Mouse (Mus musculus) adrenal gland, postnatal 4 days (tissue): Measurements from ENCODE around the gene Shh. TPM values are rescaled to one million over a fixed set of nuclear protein-coding genes. Genes with fewer than 3 reads are reported as not detected.
A peak's percentile ranks its signal among the peaks of the same experiment; 100 is the strongest.

Source experiments
- DNase-seq, 2 experiments: peaks; one replicate each; pipeline ENCODE4 v3.0.0; 2021 to 2022; ENCODE audit warnings: low spot score in 2 of 2, mixed read lengths in 2 of 2
- total RNA-seq, 2 experiments: library from RNA; stranded (reverse); gene quantifications; 2 replicates each; pipeline ENCODE4 v1.2.3; 2021

Shh gene
- total RNA-seq, 2 experiments from 2014 or later: 27.8 to 36.5 TPM

DNA sequence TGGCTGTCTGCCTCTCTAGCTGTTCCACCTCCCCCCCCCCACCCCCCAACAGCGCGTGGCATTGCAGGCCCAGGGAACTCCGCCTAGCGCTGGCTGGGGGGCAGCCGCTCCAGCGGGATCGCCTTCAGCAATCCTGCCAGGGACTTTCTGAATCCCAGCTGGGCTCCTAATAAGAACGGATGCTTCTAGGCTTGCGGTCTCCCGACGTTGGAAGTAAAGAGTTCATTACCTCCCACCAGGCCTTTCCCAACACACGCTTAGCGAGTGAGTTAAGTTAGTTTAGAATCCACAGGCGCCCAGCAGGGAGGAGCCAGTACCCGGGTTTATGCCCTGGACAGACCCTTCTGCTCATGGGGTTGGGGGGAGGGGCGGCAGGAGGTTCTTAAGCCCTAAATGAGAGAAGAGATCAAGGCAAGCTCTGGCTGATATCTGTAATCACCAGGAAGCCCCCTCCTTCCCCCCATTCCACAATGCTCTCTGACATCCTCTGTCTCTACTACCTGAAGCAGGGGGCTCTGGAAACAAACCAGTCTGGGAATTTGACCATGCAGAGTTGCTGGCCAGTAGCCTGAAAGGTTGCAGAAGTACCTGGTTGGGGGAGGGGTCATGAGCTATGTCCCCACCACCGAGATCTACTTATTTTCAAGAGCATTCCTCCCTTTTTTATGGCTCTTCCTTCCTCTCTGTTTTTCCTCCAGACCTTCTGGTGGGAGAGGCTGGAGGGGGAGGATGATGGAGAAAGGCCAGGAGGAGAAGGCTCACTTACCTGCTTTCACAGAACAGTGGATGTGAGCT is 6.3 kb downstream of the Shh start:
- DNase-seq: no peak

DNA sequence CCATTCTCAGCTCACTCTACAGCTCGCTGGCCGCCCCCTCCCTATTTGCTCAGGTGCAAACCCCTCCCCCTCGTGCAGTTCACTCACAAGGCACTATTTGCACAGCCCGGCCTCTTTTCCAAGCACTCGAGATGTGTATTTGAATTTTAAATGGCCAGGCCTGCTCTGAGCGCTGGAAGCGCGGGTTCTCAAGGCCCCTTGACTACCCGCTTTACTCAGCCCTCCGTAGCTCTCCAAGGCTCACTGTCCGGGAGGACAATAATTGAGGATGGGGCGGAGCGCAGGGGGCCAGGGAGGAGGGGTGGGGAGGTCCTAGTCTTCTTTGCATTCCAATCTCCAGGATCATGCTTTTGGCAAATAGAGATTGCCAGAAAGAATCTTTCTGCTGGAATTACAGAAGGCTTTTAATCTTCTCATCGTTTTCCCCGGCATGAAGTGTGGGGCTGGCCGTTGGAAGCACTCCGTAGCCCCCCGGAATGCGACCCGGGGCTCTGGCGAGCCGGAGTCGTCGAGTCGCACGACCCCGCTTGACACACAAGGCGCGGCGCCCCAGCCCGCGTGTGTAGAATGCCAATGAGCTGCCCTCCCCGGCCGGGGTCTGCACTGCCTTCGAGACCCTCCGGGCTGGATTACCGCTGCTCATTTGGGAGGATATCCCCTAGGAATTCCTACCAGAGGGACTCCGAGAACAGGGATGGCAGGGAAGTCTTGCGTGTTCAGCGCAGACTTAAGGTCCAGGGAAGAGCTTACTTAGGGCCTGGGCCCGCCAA is 7.4 kb downstream of the Shh start:
- DNase-seq: no peak

DNA sequence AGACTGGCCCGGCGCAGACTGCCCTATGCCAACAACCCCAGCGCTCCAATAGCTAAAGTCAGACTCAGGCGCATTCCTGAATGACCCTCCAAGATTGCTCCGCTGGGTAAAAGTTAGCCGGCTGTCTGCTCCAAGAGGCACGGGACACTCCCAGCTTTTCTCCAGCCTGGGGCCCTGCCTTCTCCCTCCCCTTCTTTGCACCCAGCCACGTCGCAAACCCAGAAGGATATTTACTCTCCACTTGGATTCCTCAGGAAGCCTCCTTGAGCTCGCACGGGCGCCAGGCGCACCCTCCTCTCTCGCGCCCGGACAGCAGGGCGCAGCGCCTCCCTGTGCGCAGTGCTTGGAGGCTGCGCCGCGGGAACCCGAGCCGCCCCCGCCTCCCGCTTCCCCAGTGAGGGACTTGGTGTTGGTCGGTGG is 8.2 kb downstream of the Shh start:
- no peak for DNase-seq

DNA sequence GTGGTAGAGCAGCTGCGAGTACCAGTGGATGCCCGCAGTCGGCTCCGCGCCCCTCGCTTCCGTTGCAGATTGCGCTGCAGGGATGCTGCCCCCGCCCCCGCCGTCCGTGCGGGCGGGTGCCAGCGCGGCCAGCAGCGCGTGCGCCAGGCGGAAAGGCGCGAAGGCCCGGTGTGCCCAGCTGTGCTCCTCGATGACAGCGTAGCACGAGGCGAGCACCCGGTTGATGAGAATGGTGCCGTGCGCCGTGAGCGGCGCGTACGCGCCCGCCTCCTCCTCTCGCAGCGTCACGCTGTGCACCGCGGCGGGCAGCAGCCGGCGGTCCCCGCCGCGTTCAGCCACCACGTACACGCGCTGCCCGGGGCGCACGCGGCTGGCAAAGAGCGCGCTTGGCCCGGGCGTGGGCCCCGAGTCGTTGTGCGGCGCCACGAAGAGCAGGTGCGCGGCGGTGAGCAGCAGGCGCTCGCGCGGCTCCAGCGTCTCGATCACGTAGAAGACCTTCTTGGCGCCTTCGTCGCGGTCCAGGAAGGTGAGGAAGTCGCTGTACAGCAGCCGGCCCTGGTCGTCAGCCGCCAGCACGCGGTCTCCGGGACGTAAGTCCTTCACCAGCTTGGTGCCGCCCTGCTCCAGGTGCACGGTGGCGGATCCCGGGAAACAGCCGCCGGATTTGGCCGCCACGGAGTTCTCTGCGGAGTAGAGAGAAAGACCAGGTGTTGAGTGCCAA is 9.0 kb downstream of the Shh start:
- DNase-seq: no peak

DNA sequence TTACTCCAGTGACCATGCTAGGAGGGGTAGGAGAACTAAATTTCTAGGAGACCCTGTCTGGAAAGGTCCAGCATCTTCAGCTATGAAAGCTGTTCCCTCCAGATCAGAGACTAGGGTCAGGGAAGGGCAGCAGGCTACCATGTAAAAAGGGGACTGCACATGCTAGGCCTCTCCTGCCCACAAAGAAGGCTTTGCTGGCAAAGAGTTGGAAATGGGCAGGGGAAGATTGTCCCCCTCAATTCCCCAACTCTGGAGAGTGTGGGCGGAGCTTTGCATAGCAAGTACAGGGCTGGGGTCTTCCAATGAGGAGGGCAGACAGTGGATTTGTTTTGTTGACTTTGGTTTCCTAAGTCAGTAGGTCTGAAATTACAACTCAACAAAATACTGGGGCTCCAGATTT is 10.7 kb downstream of the Shh start:
- peak in 1 of 2 experiments; percentile 2 for DNase-seq

DNA sequence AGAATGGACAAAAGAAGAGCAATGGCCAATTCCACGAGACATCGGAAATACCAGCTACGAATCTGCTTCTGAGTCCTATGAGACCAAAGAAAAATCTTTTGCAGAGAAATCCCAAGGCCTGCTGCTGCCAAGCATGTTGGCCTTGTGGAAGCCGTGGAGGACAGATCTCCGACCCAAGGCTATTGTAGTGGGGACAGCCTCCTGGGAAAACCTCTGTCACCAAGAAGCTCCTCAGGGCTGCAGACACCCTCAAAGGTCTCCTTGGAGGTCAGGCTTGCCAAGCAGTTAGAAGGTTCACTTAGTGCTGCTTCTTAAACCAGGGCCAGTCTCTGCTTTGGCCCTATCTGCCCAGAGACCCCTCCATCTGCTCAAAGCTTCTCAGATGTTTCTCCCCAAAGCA is 11.3 kb downstream of the Shh start:
- no peak for DNase-seq

DNA sequence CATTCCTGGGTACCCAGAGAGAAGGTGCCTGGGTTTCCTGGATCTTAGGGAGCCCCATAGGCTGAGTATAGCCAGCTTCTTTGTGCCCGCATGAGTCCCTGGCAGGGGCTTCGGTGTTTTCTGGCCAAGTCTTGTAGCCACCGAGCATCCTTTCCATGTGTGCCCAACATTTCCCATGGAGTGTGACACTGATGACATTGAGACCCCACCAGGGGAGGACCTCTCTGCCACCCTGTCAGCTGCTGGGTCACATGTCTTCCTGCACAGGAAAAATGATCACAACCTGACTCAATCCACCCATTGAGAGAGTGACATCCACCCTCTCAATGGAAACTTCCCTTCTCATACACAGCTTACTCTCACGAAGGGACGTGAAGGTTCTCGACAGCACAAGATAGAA is 12.5 kb downstream of the Shh start:
- DNase-seq: no peak

DNA sequence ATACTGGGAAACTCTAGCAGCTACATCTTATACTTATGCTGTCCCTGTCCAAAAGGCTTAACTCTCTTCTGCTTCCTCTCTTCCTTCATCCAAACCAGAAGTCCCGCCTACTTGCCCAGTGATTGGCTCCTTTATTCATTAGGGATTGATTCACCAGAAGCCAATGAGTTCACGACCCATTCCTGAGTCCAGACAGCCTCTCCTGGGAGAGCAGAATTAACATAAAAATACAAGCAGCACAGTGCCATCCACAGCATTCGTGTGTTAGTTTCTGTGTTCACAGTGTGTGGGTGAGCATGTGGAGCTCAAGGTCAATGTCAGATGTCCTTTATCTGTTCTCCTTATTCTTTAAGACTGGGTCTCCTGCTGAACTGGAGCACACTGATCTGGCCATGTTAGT is 13.5 kb downstream of the Shh start:
- no peak for DNase-seq

DNA sequence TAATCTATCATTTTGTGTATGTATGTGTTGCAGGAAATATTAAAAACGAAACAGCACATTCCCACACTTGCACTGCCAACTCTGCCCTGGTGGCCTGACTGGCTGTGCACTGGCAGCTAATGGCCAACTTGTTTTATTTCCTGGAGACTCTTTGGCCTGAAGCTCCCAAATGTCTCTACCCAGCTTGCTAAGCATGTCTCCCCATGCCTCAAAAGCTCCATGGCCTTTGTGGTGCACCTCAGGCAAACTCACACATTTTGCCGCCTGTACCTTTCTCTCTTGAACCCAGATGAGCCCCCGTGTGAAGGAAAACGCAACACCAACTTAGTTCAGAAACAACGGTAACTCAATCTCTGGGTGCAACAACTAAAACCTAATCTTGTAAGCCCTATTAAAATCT is 14.0 kb downstream of the Shh start:
- DNase-seq: no peak

DNA sequence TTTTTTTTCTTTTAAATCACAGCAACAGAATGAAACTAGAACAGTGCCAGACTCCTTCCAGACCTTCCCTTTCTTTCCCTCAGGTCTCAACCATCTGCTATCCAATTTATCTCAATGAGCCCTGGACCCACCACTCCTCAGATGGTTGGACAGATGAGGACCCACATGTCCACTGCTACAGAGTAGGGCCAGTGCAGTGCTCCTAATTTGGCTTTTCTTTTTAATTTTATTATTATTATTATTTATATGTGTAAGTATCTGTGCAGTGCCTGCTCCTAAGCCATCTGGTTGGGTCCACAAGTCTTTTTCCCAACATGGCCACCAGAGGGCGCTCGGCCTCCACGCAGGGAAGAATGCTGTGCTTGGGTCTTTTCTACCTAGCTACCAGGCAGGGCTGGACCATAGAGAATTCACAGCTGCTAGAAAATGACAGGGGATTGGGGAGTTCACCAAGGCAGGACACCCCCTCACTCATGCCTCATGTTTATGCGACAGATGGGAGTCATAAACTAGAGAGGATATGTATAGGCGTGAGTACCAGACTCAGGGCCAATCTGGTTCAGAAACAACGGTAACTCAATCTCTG is 15.9 kb downstream of the Shh start:
- DNase-seq: peak; percentile 74 to 75

DNA sequence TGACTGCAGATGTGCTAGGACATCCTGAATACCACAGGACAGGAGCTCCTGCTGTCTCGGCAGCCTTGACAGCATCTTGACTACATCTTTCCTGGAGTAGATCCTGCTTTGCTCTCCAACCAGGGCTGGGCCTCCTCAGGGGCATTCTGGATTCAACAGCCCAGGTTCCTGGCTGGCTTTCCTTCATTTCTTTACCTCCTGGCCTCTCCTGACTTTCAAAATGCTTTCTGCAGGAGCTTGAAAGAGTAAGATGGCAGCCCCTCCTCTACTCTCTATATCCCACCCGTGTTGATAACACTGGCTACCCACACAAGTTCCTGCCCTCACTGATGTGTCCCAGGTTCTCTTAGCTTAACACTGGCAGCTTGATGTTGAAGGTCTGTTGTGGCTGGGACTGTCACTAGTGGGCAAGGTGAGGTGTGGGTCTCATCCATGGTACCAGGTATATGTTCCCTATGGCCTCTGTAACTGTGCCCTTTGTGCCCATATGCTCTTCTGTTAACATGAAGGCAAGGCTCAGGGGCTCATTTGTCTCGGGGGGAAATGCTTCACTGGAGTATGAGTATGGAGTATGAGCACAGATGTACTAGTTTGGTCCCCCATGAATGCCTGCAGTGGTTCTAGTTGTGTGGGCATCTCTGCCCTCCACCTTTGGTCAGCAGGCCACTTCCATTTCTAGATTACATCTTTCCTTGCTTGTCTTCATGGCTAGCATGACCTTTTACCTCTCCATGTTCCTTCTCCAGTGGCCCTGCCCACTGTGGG is 16.7 kb downstream of the Shh start:
- no peak for DNase-seq

DNA sequence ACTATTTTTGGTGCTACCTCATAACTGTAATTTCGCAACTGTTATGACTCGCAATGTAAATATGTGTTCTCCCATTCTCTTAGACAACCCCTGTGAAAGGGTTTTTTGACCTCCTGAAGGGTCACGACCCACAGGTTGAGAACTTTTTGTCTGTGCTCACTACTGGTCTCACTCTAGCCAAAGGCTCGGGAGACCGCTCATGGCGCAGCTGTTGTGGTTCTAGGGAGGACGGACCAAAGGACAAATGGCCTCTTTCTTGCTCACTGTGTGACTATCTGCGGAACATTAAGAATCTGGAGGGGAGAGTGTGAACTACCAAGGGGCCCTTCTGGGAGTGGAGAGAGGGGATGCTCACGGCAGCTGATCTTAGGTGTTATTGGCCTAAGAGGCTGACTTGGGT is 41.1 kb downstream of the Shh start:
- no peak for DNase-seq

DNA sequence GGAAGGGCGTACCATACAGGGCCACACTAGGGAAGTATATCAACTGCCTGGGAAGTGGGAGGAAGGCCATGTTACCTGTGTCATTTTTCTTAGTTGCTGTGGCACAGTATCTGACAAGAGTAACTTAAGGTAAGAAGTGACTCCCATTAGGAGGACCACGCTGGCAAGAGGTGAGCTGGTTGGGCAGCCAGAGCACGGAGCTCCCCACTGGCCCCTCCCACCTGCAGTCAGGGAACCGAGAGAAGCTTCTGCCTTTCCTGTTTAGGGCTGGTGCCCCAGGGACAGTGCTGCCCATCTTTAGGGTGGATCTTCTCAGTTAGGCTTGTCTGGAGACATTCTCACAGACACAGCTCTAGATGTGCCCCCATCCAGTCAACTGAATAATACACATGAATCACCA is 43.3 kb downstream of the Shh start:
- no peak for DNase-seq

DNA sequence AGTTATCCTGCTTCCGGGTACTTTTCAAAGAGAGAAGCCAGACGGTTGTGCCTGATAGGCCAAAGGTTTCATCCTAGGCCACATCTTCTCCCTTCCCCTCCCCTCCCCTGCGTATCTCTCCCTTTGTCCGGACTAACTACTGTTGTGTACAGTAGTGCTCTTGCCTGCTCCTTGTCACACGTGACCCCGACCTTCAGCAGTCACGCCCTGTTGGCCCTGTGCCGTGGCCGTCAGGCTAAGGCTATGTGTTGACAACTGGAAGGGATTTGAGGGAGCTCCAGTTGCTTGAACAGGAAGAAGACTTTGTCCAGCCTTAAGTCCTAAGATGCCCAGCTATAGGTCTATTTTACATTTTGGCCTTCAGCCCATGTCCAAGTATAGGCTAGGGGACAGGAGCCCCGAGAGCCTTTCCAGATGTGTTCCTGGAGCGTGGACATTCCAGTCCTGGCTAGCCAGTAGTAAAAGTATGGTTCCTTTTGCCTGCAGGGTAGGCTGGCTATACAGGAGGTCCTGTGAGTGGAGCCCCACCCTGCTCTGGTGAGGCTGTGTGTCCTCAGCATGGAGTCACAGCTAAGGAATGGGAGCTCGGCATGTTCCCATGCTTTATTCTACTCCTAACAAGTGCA is 47.3 kb downstream of the Shh start:
- DNase-seq: no peak

DNA sequence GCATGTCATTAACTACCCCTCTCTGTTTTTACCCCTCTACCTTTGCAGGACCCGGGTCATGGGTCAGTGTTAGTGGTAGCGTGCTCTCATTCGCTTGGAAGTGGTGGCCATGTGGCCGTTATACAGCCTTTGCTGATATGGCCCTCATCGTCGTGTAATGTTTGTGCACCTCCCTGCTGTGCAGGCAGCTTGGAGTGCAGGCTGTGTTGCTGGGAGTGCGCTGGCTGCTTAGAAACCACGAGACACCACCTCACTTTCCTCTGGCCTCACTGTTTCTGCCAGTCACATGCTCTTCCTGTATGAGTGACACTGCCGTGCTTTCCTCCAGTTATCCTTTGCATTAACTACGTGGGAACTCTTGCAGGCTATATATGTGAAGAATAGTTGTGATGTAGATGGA is 48.3 kb downstream of the Shh start:
- no peak for DNase-seq

DNA sequence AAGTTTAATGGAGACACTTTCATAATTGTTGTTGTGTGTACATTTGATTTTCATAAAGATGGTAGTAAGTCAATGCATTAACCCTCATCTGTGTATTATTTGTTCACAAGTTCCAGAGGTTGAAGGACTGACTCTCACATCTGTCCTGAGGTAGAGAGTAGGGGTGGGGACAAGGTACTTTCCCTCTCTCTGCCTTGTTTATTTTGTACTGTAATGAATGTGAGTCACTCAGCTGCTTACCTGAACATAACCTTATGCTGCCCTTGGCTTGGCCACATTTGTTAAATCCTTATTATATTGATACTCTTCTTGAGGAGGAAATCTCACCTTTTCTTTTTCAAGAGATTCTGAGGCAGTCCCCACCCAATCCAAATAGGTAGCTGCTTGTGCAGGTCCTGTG is 51.0 kb downstream of the Shh start:
- DNase-seq: no peak

DNA sequence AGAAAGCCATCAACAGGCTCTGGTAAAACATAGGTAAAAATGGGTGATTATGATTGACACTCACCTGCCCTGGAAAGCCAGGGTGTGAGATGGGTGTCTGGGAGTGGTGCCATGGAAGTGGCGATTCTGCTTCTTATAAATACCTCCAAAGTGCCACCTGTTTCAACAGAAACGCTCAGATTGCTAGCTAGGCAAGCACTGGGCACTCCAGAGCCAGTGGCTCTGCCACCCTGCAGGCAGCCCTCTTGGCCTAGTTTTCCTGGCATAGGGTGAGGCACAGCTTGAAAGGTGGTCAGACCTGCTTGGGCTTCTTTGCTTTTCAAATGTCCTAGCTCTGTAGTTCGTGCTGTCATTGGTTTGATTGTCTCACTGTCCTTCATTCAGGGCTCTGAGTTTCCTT is 53.0 kb downstream of the Shh start:
- no peak for DNase-seq

DNA sequence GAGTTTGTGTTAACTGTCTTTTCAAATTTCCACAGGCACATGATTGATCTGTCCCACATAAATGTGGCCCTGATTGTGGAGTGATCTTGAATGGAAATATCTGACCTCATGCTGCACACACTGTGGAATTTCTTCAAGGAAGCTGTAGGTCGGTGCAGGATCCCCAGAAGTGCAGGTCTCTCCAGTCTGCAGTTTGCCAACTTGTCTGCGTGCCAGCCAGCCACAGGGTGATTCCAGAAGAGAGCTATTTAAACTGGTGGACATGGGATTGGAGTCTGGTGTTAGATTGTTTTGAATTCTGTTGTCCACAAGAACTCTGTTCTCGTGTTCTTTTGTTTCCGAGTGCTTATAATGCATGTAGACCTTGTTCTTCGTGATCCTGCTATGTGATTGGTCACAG is 53.5 kb downstream of the Shh start:
- no peak for DNase-seq

DNA sequence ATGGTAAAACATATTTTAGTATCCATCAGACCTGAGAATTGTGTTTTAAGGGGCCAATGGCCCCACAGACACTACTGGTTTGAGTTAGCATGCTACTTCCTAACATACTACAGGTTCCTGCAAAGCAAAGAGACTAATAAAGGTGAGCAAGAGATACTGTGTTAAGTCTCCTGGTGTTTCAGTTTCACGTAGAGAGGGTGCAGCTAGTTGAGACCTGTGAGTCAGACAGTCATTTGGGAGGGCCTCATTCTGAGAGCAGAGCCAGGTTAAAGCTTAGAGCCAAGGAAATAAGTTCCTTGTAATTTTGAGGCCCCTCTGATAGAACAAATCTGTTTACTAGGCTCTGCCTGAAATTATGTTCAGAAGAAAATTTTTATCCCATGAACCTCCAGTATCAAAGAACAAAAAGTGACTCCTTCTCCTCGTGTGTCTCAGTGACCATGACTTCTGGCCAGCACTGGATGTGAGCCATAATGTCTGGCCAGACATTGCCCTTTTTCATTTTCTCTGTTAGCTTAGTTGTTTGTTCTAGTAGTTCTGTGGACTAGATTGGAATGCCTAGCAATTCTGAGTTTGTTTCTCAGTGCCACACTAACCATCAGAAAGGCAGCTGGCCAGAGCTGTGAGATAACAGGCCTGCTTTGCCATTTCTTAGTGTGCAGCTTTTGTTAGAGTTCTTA is 54.9 kb downstream of the Shh start:
- no peak for DNase-seq
